Mouse (Mus musculus): ENCODE measurements at regions not wholly inside any gene's neighbourhood (a gene's known extent, or its start where the extent isn't known, plus 50 kb on each side); places are given as distances from the start of the nearest gene placed in this dataset.

DNA sequence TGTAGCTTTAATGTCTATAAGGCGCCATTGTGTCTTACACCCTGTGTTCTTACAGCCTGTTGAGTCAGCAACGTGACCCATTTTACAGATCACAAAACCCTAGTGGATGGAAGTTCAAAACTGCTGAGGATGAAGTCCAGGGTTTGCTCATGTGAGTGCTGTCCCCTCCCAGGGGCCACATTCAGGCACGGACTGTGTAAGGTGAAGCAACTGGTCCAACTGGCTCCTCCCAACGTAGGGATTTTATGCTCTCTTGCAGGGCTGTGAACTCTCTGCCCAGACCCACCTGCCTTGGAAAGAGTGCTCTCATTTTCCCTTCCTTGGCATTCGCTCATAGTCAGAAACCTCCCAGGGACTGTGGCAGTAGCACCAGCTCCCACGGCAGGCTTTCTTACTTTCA is 53.8 kb upstream of the Nfe2l2 start:
- no peak for TF ChIP-seq CTCF (IDR thresholded peaks at IDR 0.05; ENCODE audit: borderline replicate concordance, insufficient read depth, low read length)
- TF ChIP-seq POLR2A (IDR thresholded peaks at IDR 0.05; ENCODE audit: low read depth, low read length): no peak

Measured in embryonic fibroblast, embryonic 13.5 days (primary cell).